Mouse (Mus musculus) cerebellum, adult 9-11 months (tissue): ENCODE data around the gene Ptbp3.

ENCODE experiments used
- DNase-seq: peaks from one replicate; pipeline ENCODE4 v3.0.0; 2022

Gene Ptbp3

DNA sequence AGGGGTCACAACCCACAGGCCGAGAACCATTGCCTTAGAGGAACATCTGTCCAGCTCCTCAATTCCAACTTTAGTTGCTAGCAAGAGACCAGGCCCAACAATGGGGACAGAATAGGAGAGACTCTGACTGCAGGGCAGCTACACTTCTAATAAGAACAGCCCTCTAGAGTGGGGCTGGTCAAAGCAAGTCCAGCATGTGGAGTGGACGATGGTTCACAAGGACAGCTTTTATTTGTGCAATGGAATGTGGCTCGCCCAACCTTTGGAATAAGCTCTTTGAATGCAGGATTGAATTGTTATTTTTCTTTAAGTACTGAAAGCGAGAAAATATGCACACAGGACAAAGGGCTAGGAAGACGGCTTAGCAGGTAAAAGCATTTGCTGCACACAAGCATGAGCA is 122.7 kb downstream of the Ptbp3 start:
- DNase-seq, result no peak

DNA sequence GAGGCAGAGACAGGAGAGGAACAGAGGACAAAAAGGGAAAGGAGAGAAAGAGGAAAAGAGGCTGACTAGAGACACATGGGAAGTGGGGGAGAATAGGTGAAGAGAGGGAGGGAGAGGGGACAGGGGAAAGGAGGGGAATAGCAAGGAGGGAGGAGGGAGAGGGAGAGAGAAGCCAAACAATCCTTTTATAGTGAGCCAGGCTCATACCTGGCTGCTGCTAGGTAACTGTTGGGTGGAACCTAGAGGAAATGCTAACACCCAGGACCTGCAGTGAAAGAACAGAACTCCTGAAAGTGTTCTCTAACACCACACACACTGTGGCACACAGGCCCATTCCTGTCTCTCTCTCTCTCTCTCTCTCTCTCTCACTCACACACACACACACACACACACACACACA is 126.4 kb downstream of the Ptbp3 start:
- no peak for DNase-seq

DNA sequence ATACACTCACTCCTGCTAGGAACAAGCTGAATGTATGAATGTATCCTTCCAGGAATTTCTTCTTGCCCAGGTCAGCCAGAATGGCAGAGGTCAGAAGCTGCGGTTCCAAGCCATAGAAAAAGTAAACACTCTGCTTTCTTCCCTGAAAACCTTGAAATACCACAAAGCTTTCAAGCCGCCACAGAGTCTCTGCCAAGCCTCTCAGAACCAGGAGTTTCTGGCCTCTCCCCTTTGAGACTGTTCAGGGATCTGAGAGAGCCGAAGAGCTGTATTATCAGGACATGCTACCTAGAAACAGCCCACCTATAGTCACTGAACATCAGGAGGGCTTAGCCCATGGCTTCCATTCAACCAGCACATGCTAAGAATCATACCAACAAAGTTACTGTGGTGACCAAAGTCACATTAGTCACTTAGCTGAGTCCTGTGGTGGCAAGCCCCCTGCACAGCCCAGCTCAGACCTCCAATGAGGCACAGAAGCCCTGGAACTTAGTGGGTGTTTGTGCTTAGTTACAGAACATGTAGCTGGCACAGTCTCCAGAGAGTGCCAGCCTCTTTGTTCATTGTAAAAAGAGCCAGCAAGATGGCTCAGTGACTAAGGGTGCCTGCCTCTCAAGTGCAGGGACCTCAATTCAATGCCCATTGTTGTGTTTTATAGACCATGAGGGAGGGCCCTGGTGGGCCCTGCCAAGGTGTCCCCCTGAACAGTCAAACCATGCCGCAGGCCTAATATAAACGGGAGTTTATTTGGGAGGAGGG is 127.0 kb downstream of the Ptbp3 start:
- no peak for DNase-seq
